8 mouse cellular contexts compared by ENCODE assay signal in the genomic region with DNA sequence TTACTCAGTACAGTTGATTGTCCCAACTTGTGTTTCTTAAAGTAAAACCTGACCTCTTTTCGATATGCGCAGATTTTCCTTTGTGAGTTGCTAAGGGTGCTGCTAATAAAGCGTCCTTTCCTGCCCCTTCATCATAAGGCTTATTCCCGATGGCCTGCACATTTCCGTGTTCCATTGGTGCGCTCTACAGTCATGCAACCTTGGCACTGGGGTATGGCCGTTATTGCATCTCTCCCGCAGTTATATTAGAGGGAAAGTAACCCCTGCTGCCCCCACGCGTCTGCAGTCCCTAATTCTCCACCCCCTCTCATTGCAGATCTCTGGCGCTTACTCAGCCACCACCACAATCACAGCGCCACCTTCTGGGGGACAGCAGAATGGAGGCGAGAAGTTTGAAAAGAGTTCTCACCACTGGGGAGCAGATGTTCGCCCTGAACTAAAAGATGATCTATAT. TPM values are rescaled to one million over a fixed set of nuclear protein-coding genes. Genes with fewer than 3 reads are reported as not detected.
DNase-seq lines count a peak whose midpoint lies in the region; ATAC-seq lines count a peak whose summit lies in the region.

No protein-coding gene starts in this region.

- peak; percentile 45 for ATAC-seq in intestine, embryonic 16.5 days

- peak overlapping the region; percentile 85 for H3K4me3 ChIP-seq in intestine, embryonic 16.5 days (ENCODE audit: low read length)
- peak overlapping the region; percentile 86 for H3K4me3 ChIP-seq in midbrain, embryonic 10.5 days

- peak overlapping the region; percentile 95 for H3K9ac ChIP-seq in intestine, embryonic 16.5 days (ENCODE audit: low read depth, low read length)

- intact Hi-C loops in gastrocnemius, postnatal 36 days (cut with DNase I) = loop anchor here (1.0 to 2.0 kb wide), 2 partner anchors 49 to 100 kb away; no protein-coding TSS in a partner anchor
- intact Hi-C loops in left cerebral cortex, postnatal 36 days (cut with DNase I) = loop anchor here (1.0 to 5.0 kb wide), 6 partner anchors 10 to 148 kb away; a partner anchor contains a TSS

- no peaks in the 10 kb centered on the region for H3K27me3 ChIP-seq in intestine, embryonic 16.5 days (replicated peaks; ENCODE audit: control insufficient read depth, insufficient read depth, low read length)
- H3K27me3 ChIP-seq in midbrain, embryonic 10.5 days (ENCODE audit: low read depth, poor library complexity, severe bottlenecking) = no peaks in the 10 kb centered on the region

- H3K4me1 ChIP-seq in intestine, embryonic 16.5 days (ENCODE audit: control insufficient read depth, insufficient read depth, low read length) = peaks cover 45% of the 10 kb centered on the region
- H3K4me1 ChIP-seq in midbrain, embryonic 10.5 days = peaks cover 76% of the 10 kb centered on the region

- H3K9me3 ChIP-seq in intestine, embryonic 16.5 days (ENCODE audit: control insufficient read depth, low read length) = no peaks in the 10 kb centered on the region
- no peaks in the 10 kb centered on the region for H3K9me3 ChIP-seq in midbrain, embryonic 10.5 days (replicated peaks)

- peaks cover 15% of the 10 kb centered on the region for H3K36me3 ChIP-seq in intestine, embryonic 16.5 days (ENCODE audit: control insufficient read depth, insufficient read depth, low read length)
- H3K36me3 ChIP-seq in midbrain, embryonic 10.5 days = peaks cover 49% of the 10 kb centered on the region

- DNase-seq in adrenal gland, adult 2 months = peak; percentile 92
- peak; percentile 93 for DNase-seq in embryo, embryonic 11 days
- DNase-seq in gastrocnemius, postnatal 36 days = peak; percentile 77 to 78
- peak; percentile 83 to 89 for DNase-seq in left cerebral cortex, postnatal 36 days (ENCODE audit: low spot score in 2 of 2)
- DNase-seq in midbrain, embryonic 10.5 days (ENCODE audit: low spot score) = peak; percentile 88
- peak; percentile 73 to 78 for DNase-seq in right cerebral cortex, postnatal 36 days (ENCODE audit: low spot score in 2 of 2)
- DNase-seq in urinary bladder, postnatal 4 days (ENCODE audit: low spot score in 2 of 2) = peak; percentile 82 to 90

- under 1% methylated on average over 14 of the region's 14 CpGs for WGBS in intestine, embryonic 16.5 days
- WGBS in midbrain, embryonic 10.5 days = 0% methylated on average over 14 of the region's 14 CpGs

- peak overlapping the region; percentile 99 for H3K27ac ChIP-seq in intestine, embryonic 16.5 days (ENCODE audit: low read length)
- peak overlapping the region; percentile 98 for H3K27ac ChIP-seq in midbrain, embryonic 10.5 days (replicated peaks)

- peak overlapping the region; percentile 89 for H3K4me2 ChIP-seq in intestine, embryonic 16.5 days (ENCODE audit: low read depth, low read length)

RNA-seq across cellular contexts. Expression of a gene that starts 1.1 kb away (rescaled TPM):
- total RNA-seq in adrenal gland, adult 2 months (2021) = 1,000 to 10,000 TPM in 1 of 2 experiments, 100 to 1,000 TPM in 1; 845 to 1,065 TPM
- polyA plus RNA-seq in adrenal gland, adult 2 months (2012; rRNA removed) = 432 and 748 TPM in 2 replicates
- total RNA-seq in gastrocnemius, postnatal 36 days (2021) = 10 to 100 TPM in 1 of 2 experiments, 1 to 10 TPM in 1; 6.4 to 12.3 TPM
- polyA plus RNA-seq in intestine, embryonic 16.5 days (2015; fragmentation: Nextera tagmentation; extraction: Ambion mirVana) = 452 and 553 TPM in 2 replicates
- 100 to 1,000 TPM; 590 to 647 TPM for total RNA-seq in left cerebral cortex, postnatal 36 days (2021)
- 326 and 382 TPM in 2 replicates for polyA plus RNA-seq in midbrain, embryonic 10.5 days (2016; fragmentation: Nextera tagmentation; extraction: Ambion mirVana)

RNA-seq across cellular contexts. Expression of a gene that starts 38.3 kb away (rescaled TPM):
- total RNA-seq in adrenal gland, adult 2 months (2021) = 1 to 10 TPM; 5.4 to 9.3 TPM
- 0.19 and 0.29 TPM in 2 replicates for polyA plus RNA-seq in adrenal gland, adult 2 months (2012; rRNA removed)
- total RNA-seq in gastrocnemius, postnatal 36 days (2021) = under 1 TPM; 0.10 to 0.20 TPM
- polyA plus RNA-seq in intestine, embryonic 16.5 days (2015; fragmentation: Nextera tagmentation; extraction: Ambion mirVana) = 0.09 and 0.22 TPM in 2 replicates
- total RNA-seq in left cerebral cortex, postnatal 36 days (2021) = 1 to 10 TPM; 2.2 to 3.1 TPM
- 0.06 TPM in 1 of 2 replicates, not detected in the other for polyA plus RNA-seq in midbrain, embryonic 10.5 days (2016; fragmentation: Nextera tagmentation; extraction: Ambion mirVana)

Comparison
In these comparisons a context has a peak if more than half of its experiments do, and no peak if none do; other contexts are left out.
1. Peak in every context shown above with its lines: DNase-seq, ATAC-seq, H3K4me3 ChIP-seq and H3K27ac ChIP-seq.
2. RNA of a gene that starts 1.1 kb away (total RNA-seq): 845 to 1,065 TPM in adrenal gland, adult 2 months and 590 to 647 TPM in left cerebral cortex, postnatal 36 days; 6.4 to 12.3 TPM in gastrocnemius, postnatal 36 days; every median in the first group is over 10 times any median in the second.